Mouse (Mus musculus): ENCODE results near the gene Dgke. TPM values are rescaled to one million over a fixed set of nuclear protein-coding genes. Genes with fewer than 3 reads are reported as not detected.

Gene Dgke
- total and polyA plus RNA-seq, 2 experiments from 2014 or later = 14.6 to 37.8 TPM

- Histone ChIP-seq H3K9me3 (ENCODE audit: low read length) (no peaks in the 10 kb centered on the region), H3K27ac (ENCODE audit: low read depth, low read length) (no peak overlapping the region), H3K4me3 (ENCODE audit: low read depth, low read length) (no peak overlapping the region), H3K4me2 (ENCODE audit: low read depth) (no peak overlapping the region), H3K27me3 (ENCODE audit: insufficient read depth, low read length) (no peaks in the 10 kb centered on the region), H3K9ac (no peak overlapping the region), H3K36me3 (ENCODE audit: insufficient read depth) (peaks cover 53% of the 10 kb centered on the region), H3K4me1 (ENCODE audit: insufficient read depth) (no peaks in the 10 kb centered on the region)
- DNase-seq = peak; percentile 45
- TF ChIP-seq CTCF (IDR thresholded peaks at IDR 0.05; ENCODE audit: low read depth) = peak; percentile 75
- WGBS = 26% methylated on average over 3 of the region's 3 CpGs
- no peak for ATAC-seq
Observed at GRCm38 (mm10) chr11:89039325-89039724, 27.3 kb downstream of the Dgke start.

- Histone ChIP-seq H3K4me3 (ENCODE audit: low read depth, low read length) (no peak overlapping the region), H3K9ac (no peak overlapping the region), H3K27me3 (ENCODE audit: insufficient read depth, low read length) (no peaks in the 10 kb centered on the region), H3K9me3 (ENCODE audit: low read length) (no peaks in the 10 kb centered on the region), H3K36me3 (ENCODE audit: insufficient read depth) (peaks cover 47% of the 10 kb centered on the region), H3K4me2 (ENCODE audit: low read depth) (no peak overlapping the region), H3K4me1 (ENCODE audit: insufficient read depth) (no peaks in the 10 kb centered on the region), H3K27ac (ENCODE audit: low read depth, low read length) (no peak overlapping the region)
- TF ChIP-seq CTCF (IDR thresholded peaks at IDR 0.05; ENCODE audit: low read depth) = no peak
- 77% methylated on average over 6 of the region's 6 CpGs for WGBS
- no peak for ATAC-seq
- no peak for DNase-seq
Observed at GRCm38 (mm10) chr11:89038496-89038895, 28.2 kb downstream of the Dgke start.

GRCm38 (mm10) chr11:89035552-89035951 lies 31.1 kb downstream of the Dgke start:
- no peaks in the 10 kb centered on the region for H3K9me3 ChIP-seq (ENCODE audit: low read length)
- no peak overlapping the region for H3K9ac ChIP-seq
- ATAC-seq = no peak
- no peak for DNase-seq
- no peak overlapping the region for H3K27ac ChIP-seq (ENCODE audit: low read depth, low read length)
- H3K27me3 ChIP-seq (ENCODE audit: insufficient read depth, low read length) = no peaks in the 10 kb centered on the region
- TF ChIP-seq CTCF (IDR thresholded peaks at IDR 0.05; ENCODE audit: low read depth) = no peak
- 78% methylated on average over 3 of the region's 3 CpGs for WGBS
- H3K36me3 ChIP-seq (ENCODE audit: insufficient read depth) = peaks cover 29% of the 10 kb centered on the region
- H3K4me1 ChIP-seq (ENCODE audit: insufficient read depth) = no peaks in the 10 kb centered on the region
- H3K4me3 ChIP-seq (ENCODE audit: low read depth, low read length) = no peak overlapping the region
- no peak overlapping the region for H3K4me2 ChIP-seq (ENCODE audit: low read depth)

GRCm38 (mm10) chr11:89034592-89034991 lies 32.1 kb downstream of the Dgke start:
- DNase-seq (no peak), ATAC-seq (no peak)
- H3K36me3 ChIP-seq (ENCODE audit: insufficient read depth) = peaks cover 19% of the 10 kb centered on the region; the same call in 1 of the 2 replicates
- no peak overlapping the region for H3K4me2 ChIP-seq (ENCODE audit: low read depth)
- no peaks in the 10 kb centered on the region for H3K27me3 ChIP-seq (ENCODE audit: insufficient read depth, low read length)
- H3K4me3 ChIP-seq (ENCODE audit: low read depth, low read length) = no peak overlapping the region
- no peaks in the 10 kb centered on the region for H3K9me3 ChIP-seq (ENCODE audit: low read length)
- H3K4me1 ChIP-seq (ENCODE audit: insufficient read depth) = no peaks in the 10 kb centered on the region
- no peak for TF ChIP-seq CTCF (IDR thresholded peaks at IDR 0.05; ENCODE audit: low read depth)
- H3K27ac ChIP-seq (ENCODE audit: low read depth, low read length) = no peak overlapping the region
- no peak overlapping the region for H3K9ac ChIP-seq

GRCm38 (mm10) chr11:89031189-89031588 lies 35.5 kb downstream of the Dgke start:
- Histone ChIP-seq H3K27ac (ENCODE audit: low read depth, low read length) (no peak overlapping the region), H3K27me3 (ENCODE audit: insufficient read depth, low read length) (no peaks in the 10 kb centered on the region), H3K9me3 (ENCODE audit: low read length) (no peaks in the 10 kb centered on the region), H3K36me3 (ENCODE audit: insufficient read depth) (no peaks in the 10 kb centered on the region), H3K4me1 (ENCODE audit: insufficient read depth) (no peaks in the 10 kb centered on the region), H3K4me2 (ENCODE audit: low read depth) (no peak overlapping the region), H3K4me3 (ENCODE audit: low read depth, low read length) (no peak overlapping the region), H3K9ac (no peak overlapping the region)
- TF ChIP-seq CTCF (IDR thresholded peaks at IDR 0.05; ENCODE audit: low read depth) = no peak
- ATAC-seq (no peak), DNase-seq (no peak)
- 86% methylated on average over 1 of the region's 1 CpGs for WGBS

GRCm38 (mm10) chr11:89030552-89030951 lies 36.1 kb downstream of the Dgke start:
- DNase-seq (no peak), ATAC-seq (no peak)
- no peak for TF ChIP-seq CTCF (IDR thresholded peaks at IDR 0.05; ENCODE audit: low read depth)
- no peak overlapping the region for H3K27ac ChIP-seq (ENCODE audit: low read depth, low read length)
- H3K27me3 ChIP-seq (ENCODE audit: insufficient read depth, low read length) = no peaks in the 10 kb centered on the region
- no peak overlapping the region for H3K9ac ChIP-seq
- H3K4me2 ChIP-seq (ENCODE audit: low read depth) = no peak overlapping the region
- H3K4me3 ChIP-seq (ENCODE audit: low read depth, low read length) = no peak overlapping the region
- H3K4me1 ChIP-seq (ENCODE audit: insufficient read depth) = no peaks in the 10 kb centered on the region
- no peaks in the 10 kb centered on the region for H3K36me3 ChIP-seq (ENCODE audit: insufficient read depth)
- no peaks in the 10 kb centered on the region for H3K9me3 ChIP-seq (ENCODE audit: low read length)
- 74% methylated on average over 6 of the region's 6 CpGs for WGBS

- Histone ChIP-seq H3K4me2 (ENCODE audit: low read depth) (no peak overlapping the region), H3K4me1 (ENCODE audit: insufficient read depth) (no peaks in the 10 kb centered on the region), H3K9ac (no peak overlapping the region), H3K9me3 (ENCODE audit: low read length) (no peaks in the 10 kb centered on the region), H3K36me3 (ENCODE audit: insufficient read depth) (no peaks in the 10 kb centered on the region), H3K27ac (ENCODE audit: low read depth, low read length) (no peak overlapping the region), H3K27me3 (ENCODE audit: insufficient read depth, low read length) (no peaks in the 10 kb centered on the region), H3K4me3 (ENCODE audit: low read depth, low read length) (no peak overlapping the region)
- 63% methylated on average over 10 of the region's 10 CpGs for WGBS
- DNase-seq (no peak), ATAC-seq (no peak)
- TF ChIP-seq CTCF (IDR thresholded peaks at IDR 0.05; ENCODE audit: low read depth) = no peak
Observed at GRCm38 (mm10) chr11:89028871-89029405, 37.7 kb downstream of the Dgke start.

Data from forebrain, postnatal 0 days (tissue).